Mouse (Mus musculus): ENCODE measurements around the gene Stxbp2. TPM values are rescaled to one million over a fixed set of nuclear protein-coding genes. Genes with fewer than 3 reads are reported as not detected.

The Stxbp2 gene
- 427 and 433 TPM in 2 replicates for polyA plus RNA-seq (2012)

GRCm38 (mm10) chr8:3630647-3631477 lies at the start of gene Stxbp2:
Stxbp2 (plus strand) TSS chr8:3630955.

DNA sequence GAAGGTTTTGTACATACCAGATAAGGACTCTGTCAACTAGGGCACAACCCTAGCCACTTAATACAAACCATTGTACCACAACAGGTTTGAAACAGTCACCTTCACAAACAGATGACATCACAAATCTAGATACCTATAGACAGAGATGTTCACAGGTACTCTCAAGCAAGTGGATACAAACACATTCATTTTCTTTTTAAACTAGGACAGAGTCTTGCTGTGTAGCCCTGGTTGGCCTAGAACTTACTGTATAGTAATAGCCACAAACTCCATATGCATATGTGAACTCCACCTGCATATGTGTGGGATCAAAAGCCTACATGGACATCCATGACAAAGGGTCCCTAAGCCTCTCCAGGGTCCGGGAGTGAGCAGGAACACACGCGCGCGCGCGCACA lies 43.8 kb upstream of the Stxbp2 start, which contains the start of gene Camsap3:
TSS of gene Camsap3 (plus strand) at position 301 of the 398 bp plus-strand sequence.

DNA sequence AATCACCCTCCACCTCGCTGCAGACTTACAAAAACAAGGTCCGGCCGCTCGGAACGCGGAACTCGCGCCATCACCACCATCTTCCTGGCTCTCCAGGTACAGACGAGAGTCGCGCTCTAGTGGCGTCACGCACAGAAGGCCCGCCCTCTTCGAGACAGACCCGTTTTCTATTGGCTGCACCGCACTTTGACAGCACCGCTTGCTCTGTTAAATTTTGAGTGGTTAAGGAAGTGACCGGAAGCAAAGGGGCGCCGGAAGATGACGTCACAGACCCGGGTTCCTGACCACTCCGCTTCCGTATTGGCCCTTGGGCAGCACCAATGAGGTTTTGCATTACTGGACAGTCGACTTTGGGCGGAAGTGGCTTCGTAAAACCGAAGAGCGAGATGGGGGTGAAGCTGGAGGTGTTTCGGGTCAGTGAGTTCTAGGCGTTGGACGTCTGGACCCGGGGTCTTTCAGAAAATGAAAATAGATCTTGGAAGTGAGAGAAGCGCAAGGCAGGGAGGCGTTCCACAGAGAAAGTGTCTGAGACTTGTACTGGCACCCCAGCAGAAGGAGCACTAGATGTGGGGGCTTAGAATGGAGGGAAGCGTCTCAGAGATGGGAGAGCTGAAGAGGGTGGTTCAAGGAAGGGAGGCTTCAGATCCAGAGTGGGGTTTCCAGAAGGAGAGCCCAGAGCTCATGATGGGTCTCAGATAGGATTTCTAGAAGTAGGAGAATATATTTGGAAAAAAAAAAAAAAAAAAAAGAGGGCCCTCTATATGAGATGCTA lies 9.4 kb upstream of the Stxbp2 start, which contains the start of the genes Xab2 and Pet100:
TSS of gene Xab2 (minus strand) at position 118 of the 772 bp plus-strand sequence.
TSS of gene Pet100 (plus strand) at position 350 of the 772 bp plus-strand sequence.

DNA sequence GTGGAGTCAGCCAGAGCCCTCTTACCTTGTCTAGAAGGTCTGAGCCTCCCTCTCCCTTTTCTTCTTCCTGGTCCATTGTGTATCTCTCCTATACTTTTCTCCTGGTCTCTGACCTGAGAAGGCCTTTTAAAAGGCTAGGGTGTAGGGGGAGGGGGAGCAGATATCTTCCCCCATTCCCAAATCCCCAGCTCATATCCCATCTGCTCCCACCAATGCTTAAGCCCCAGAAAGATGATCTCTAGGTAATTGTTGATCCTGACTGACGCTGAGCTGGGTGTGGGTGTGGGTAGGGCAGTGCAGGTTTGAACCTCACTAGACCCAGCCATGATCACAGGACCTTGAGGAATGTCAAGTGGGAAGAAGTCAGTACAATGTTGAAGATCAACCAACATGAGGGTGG lies 5.3 kb upstream of the Stxbp2 start, which contains the start of gene Pcp2:
TSS of gene Pcp2 (minus strand) at position 101 of the 400 bp plus-strand sequence.

GRCm38 (mm10) chr8:3655526-3655925 lies 24.8 kb downstream of the Stxbp2 start, which contains the start of gene Retn:
Retn (plus strand) TSS chr8:3655770.

GRCm38 (mm10) chr8:3665507-3665906 lies 34.8 kb downstream of the Stxbp2 start, which contains the start of gene Mcemp1:
Mcemp1 (plus strand) TSS chr8:3665754.

DNA sequence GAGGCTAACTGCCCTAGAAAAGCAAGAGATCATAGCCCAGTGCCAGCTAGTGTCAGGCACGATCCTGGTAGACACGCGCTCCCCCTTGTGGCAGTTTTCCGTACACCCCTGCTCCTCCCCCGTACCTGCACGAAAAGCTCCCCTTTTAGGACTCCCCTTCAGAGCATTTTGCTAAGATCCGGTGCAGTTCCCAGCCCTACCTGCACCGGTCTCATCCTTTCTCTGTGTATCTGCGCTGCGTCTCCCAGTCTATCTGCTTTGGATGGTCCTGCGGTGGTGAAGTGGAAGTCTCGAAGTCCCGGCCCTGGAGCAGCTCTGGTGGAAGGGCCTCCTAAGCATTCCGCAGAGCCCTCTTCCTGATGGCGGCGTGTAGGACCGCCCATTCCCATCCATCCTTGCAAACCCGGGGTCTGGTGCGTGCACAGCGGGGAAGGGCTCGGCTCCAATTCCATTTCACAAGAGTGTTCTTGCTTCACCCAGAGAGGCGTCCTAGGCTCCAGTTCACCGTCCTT lies 41.3 kb downstream of the Stxbp2 start, which contains the start of gene Fcor:
TSS of gene Fcor (minus strand) at position 383 of the 512 bp plus-strand sequence.

GRCm38 (mm10) chr8:3676131-3676992 lies 45.6 kb downstream of the Stxbp2 start, which contains the start of gene Trappc5:
Trappc5 (plus strand) TSS chr8:3676299.

Other genes with a start within 250 kb of the Stxbp2 start
- gene Arhgef18, start 237.9 kb upstream of the Stxbp2 start, polyA plus RNA-seq (2012): 71.7 and 87.9 TPM in 2 replicates
- 1.5 and 2.5 TPM in 2 replicates for gene Pex11g, start 163.3 kb upstream of the Stxbp2 start, polyA plus RNA-seq (2012)
- 0.84 and 2.1 TPM in 2 replicates for gene Tex45, start 160.1 kb upstream of the Stxbp2 start, polyA plus RNA-seq (2012)
- gene Zfp358, start 137.8 kb upstream of the Stxbp2 start, polyA plus RNA-seq (2012): 29.0 and 32.0 TPM in 2 replicates
- gene Mcoln1, start 130.5 kb upstream of the Stxbp2 start, polyA plus RNA-seq (2012): 235 and 263 TPM in 2 replicates
- 16.6 and 22.7 TPM in 2 replicates for gene Pnpla6, start 115.6 kb upstream of the Stxbp2 start, polyA plus RNA-seq (2012)
- not detected in 2 replicates for gene C330021F23Rik, start 63.0 kb upstream of the Stxbp2 start, polyA plus RNA-seq (2012)
- 2.4 and 4.9 TPM in 2 replicates for gene Camsap3, start 43.7 kb upstream of the Stxbp2 start, polyA plus RNA-seq (2012)
- gene Xab2, start 9.6 kb upstream of the Stxbp2 start, polyA plus RNA-seq (2012): 51.6 and 63.7 TPM in 2 replicates
- gene Pet100, start 9.4 kb upstream of the Stxbp2 start, polyA plus RNA-seq (2012): 29.3 and 51.7 TPM in 2 replicates
- not detected in 2 replicates for gene Pcp2, start 5.4 kb upstream of the Stxbp2 start, polyA plus RNA-seq (2012)
- gene Retn, start 24.8 kb downstream of the Stxbp2 start, polyA plus RNA-seq (2012): 0.27 TPM in 1 of 2 replicates, not detected in the other
- gene Mcemp1, start 34.8 kb downstream of the Stxbp2 start, polyA plus RNA-seq (2012): 0.38 and 1.2 TPM in 2 replicates
- 4.1 and 4.9 TPM in 2 replicates for gene Fcor, start 41.4 kb downstream of the Stxbp2 start, polyA plus RNA-seq (2012)
- gene Trappc5, start 45.3 kb downstream of the Stxbp2 start, polyA plus RNA-seq (2012): 34.8 and 35.6 TPM in 2 replicates
- 0.05 and 0.39 TPM in 2 replicates for gene Fcer2a, start 63.2 kb downstream of the Stxbp2 start, polyA plus RNA-seq (2012)
- gene Clec4g, start 89.7 kb downstream of the Stxbp2 start, polyA plus RNA-seq (2012): not detected in 2 replicates
- gene Cd209a, start 118.0 kb downstream of the Stxbp2 start, polyA plus RNA-seq (2012): 0.40 TPM in 1 of 2 replicates, not detected in the other
- not detected in 2 replicates for gene Cd209e, start 223.4 kb downstream of the Stxbp2 start, polyA plus RNA-seq (2012)
- not detected in 2 replicates for gene Cd209d, start 247.6 kb downstream of the Stxbp2 start, polyA plus RNA-seq (2012)